Mouse (Mus musculus): Measurements from ENCODE around the gene Mad2l1bp.

DNA sequence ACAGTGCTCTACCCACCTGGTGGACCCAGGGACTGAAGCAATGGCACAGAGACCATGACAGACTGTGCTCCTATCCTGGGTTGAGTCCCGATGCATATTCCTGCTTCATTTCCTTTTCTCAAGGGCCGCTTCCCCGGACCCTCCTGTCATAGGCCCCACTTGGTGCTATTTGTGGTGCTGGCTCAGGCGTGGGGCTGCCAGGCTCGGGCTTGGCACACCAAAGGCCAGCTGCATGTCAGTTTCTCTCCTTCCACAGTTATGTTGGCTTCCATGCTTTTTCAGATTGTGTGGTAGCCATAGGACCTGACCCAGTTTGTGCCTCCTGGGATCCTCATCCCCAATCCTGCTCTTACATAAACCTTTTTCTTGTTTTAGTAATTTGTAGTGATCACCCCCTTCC, 15.4 kb upstream of the Mad2l1bp start:
- TF ChIP-seq CTCF (IDR thresholded peaks at IDR 0.05; ENCODE audit: extremely low read depth, insufficient read depth, insufficient read length, insufficient replicate concordance) (no peak), POLR2A (IDR thresholded peaks at IDR 0.05; ENCODE audit: low read depth, low read length) (no peak)
